Mouse (Mus musculus): ENCODE measurements around the gene Zfp593. TPM values are rescaled to one million over a fixed set of nuclear protein-coding genes. Genes with fewer than 3 reads are reported as not detected.
A peak's percentile ranks its signal among the peaks of the same experiment; 100 is the strongest.
"Not testable (repeated sequence)": the region's sequence is repeated elsewhere in the genome, so short reads cannot be mapped to it uniquely, and the experiment has no call there.

The Zfp593 gene
- polyA plus RNA-seq, 1 experiment from 2014 or later = 21.6 TPM

DNA sequence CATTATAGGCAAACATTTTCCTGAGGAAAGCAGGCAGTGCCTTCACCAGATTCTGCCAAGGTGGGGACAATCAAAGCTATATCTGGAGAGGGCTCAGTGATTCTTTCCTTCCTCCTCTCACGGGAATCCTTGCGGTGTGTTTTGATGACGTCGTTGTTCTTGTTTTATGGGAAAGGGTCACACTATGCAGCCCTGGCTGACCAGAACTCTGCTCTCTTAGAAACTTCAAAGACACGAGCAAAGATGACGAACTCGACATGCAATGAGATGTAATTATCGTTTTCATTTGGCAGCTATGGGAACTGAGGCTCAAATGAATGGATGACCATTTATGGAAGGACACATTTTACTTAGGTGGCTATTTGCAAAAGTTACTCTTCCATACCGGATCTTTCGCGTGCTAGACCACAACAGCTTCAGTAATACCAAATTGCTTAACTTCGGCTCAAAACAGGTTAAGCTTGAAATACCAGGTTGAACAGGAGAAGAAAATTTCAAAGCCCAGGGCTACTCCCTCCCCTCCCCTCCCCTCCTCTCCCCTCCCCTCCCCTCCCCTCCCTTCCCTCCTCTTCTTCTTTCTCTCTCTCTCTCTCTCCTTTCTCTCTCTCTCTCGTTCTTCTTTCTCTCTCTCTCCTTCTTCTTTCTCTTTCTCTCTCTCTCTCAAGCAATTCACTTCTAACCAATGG lies 27.5 kb upstream of the Zfp593 start:
- peaks cover 13% of the 10 kb centered on the region for H3K4me1 ChIP-seq (replicated peaks)
- no peaks in the 10 kb centered on the region for H3K27me3 ChIP-seq (ENCODE audit: insufficient read depth, poor library complexity, severe bottlenecking)
- peak overlapping the region; percentile 31 for H3K4me3 ChIP-seq
- WGBS = 34% methylated on average over 13 of the region's 13 CpGs
- H3K27ac ChIP-seq = no peak overlapping the region
- no peak for DNase-seq (ENCODE audit: low spot score)
- H3K36me3 ChIP-seq = peaks cover 25% of the 10 kb centered on the region
- no peaks in the 10 kb centered on the region for H3K9me3 ChIP-seq

DNA sequence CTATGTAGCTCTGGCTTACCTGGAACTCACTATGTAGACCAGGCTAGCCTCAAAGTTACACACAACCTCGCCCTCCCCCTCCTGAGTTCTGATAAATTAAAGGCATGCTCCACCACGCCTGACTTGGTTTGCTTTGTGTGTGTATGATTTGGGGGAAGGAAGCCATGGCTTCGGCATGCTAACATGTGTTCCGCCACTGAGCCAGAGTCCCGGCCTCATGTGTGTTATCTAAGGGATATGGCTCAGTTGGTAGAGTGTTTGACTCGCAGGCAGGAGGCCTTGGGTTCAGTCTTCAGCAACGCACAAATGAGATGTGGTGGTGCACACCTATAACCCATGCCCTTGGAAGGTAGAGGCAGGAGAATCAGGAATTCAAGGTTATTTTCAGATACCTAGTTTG lies 26.6 kb upstream of the Zfp593 start:
- no peak for DNase-seq (ENCODE audit: low spot score)
- Histone ChIP-seq H3K4me3 (no peak overlapping the region), H3K4me1 (replicated peaks) (peaks cover 13% of the 10 kb centered on the region), H3K27ac (no peak overlapping the region), H3K9me3 (no peaks in the 10 kb centered on the region), H3K36me3 (peaks cover 16% of the 10 kb centered on the region), H3K27me3 (ENCODE audit: insufficient read depth, poor library complexity, severe bottlenecking) (no peaks in the 10 kb centered on the region)
- WGBS = 83% methylated on average over 7 of the region's 7 CpGs

DNA sequence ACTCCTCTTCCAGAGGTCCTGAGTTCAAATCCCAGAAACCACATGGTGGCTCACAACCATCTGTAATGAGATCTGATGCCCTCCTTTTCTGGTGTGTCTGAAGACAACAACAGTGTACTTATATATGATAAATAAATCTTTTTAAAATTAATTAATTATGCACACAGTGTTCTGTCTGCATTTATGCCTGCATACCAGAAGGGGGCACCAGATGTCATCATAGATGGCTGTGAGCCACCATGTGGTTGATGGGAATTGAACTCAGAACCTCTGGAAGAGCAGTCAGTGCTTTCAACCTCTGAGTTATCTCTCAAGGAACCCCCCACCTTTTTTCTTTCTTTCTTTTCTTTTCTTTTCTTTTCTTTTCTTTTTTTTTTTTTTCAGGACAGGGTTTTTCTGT lies 24.2 kb upstream of the Zfp593 start:
- H3K27ac ChIP-seq; H3K36me3 ChIP-seq; H3K27me3 ChIP-seq (ENCODE audit: insufficient read depth, poor library complexity, severe bottlenecking); H3K4me3 ChIP-seq; DNase-seq (ENCODE audit: low spot score); H3K9me3 ChIP-seq: not testable (repeated sequence)
- peaks cover 17% of the 10 kb centered on the region for H3K4me1 ChIP-seq (replicated peaks)

DNA sequence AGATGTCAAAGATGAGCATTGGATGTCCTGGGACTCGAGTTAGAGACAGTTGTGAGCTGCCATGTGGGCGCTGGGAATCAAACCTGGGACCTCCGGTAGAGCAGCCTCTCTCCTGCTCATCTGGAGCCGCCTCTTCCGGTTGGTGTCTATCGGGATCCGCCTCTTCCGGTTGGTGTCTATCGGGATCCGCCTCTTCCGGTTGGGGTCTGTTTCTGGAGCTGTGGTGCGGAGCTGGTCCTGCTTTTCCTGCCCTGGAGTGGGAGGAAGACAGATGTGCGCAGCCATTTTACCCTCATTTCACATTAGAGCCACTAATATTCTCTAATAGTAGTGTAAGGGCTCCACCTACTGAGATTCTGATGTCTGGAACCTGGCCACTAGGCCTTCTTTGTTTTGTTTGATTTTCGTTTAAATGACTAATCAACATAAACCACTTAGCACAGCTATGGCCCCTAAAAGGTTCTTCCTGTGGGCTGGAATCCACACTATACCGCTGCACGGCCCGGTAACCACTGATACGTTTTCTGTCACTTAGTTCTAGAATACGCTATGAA lies 22.8 kb upstream of the Zfp593 start:
- WGBS = 89% methylated on average over 19 of the region's 19 CpGs
- Histone ChIP-seq H3K9me3 (no peaks in the 10 kb centered on the region), H3K27ac (no peak overlapping the region), H3K4me3 (no peak overlapping the region), H3K4me1 (replicated peaks) (peaks cover 13% of the 10 kb centered on the region), H3K27me3 (ENCODE audit: insufficient read depth, poor library complexity, severe bottlenecking) (no peaks in the 10 kb centered on the region), H3K36me3 (no peaks in the 10 kb centered on the region)
- DNase-seq (ENCODE audit: low spot score) = no peak

DNA sequence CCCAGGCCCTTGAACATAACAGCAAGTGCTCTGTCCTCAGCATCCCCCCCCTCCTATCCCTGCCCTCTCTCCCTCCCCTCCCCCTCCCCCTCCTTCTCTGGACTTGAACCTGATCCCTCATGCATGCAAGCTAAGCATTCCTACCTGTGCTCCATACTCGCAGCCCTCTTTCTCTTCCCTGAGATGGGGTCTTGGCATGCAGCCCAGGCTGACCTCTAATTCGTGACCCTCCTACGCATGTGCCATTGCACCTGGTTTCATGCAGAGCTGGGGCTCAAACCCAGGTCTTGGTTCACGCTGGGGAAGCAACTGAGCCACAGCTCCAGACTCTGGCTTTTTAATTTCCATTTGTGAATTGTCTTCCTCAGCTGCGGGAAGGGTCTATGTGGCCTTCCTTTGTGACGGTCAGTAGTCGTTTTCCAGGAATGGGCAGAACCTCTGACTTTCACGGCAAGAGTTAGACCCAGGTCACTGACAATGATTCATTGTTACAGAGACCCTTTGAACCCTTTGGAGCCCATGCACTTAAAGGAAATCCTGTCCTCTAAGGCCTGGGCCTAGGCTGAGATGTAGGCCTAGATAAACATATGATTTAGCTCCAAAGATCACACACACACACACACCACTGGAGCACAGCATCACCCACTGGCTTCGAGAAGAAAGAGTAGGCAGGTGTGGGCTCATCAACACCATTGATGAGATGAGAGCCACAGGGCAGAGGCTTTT lies 20.6 kb upstream of the Zfp593 start:
- Histone ChIP-seq H3K27ac (no peak overlapping the region), H3K4me3 (no peak overlapping the region), H3K9me3 (no peaks in the 10 kb centered on the region), H3K4me1 (replicated peaks) (0 out of 2 replicates have a peak, but pooled peaks cover 4% of the 10 kb centered on the region), H3K27me3 (ENCODE audit: insufficient read depth, poor library complexity, severe bottlenecking) (no peaks in the 10 kb centered on the region), H3K36me3 (no peaks in the 10 kb centered on the region)
- 66% methylated on average over 9 of the region's 9 CpGs for WGBS
- no peak for DNase-seq (ENCODE audit: low spot score)

DNA sequence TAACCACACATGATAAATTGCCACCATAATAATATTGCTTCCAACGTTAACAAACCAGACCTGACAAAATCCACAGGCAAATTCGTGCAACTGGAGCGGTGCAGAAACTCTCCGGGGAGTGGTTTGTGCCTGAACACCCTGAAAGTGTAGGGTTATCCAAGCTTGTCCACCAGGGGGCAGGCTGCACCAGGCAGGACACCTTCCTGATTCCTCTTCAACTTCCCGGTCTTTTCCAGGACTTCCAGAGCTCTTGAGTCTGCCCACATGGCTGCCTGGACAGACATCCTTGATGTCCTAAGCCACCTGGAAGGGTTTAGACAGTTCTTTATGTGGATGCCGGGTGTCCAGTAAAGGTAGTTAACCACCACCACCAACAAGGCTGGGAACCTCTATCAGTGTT lies 17.8 kb upstream of the Zfp593 start:
- H3K36me3 ChIP-seq = no peaks in the 10 kb centered on the region
- no peak overlapping the region for H3K4me3 ChIP-seq
- peaks cover 11% of the 10 kb centered on the region for H3K4me1 ChIP-seq (replicated peaks)
- no peak overlapping the region for H3K27ac ChIP-seq
- WGBS = 30% methylated on average over 6 of the region's 6 CpGs
- peak; percentile 58 for DNase-seq (ENCODE audit: low spot score)
- no peaks in the 10 kb centered on the region for H3K9me3 ChIP-seq
- H3K27me3 ChIP-seq (ENCODE audit: insufficient read depth, poor library complexity, severe bottlenecking) = no peaks in the 10 kb centered on the region

DNA sequence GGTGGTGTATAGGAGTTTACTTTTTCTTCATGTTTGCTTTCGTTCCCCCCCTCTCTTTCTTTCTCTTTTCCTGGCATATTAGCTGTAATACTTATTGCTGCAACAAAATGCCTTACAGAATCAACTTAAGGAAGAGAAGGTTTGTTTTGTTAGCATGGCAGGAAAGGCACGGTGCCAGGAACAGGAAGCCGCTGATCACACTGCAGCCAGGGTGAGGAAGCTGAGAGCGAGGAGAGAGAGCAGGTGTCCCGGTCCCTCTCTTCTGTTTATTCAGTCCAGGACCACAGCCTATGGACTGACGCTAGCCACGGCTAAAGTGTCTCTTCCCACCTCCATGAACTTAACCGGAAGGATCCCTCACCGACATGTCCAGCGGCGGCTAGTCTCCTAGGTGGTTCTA lies 13.0 kb upstream of the Zfp593 start:
- 73% methylated on average over 11 of the region's 11 CpGs for WGBS
- no peak overlapping the region for H3K4me3 ChIP-seq
- peaks cover 29% of the 10 kb centered on the region for H3K27me3 ChIP-seq (ENCODE audit: insufficient read depth, poor library complexity, severe bottlenecking)
- no peak for DNase-seq (ENCODE audit: low spot score)
- H3K9me3 ChIP-seq = no peaks in the 10 kb centered on the region
- peaks cover 55% of the 10 kb centered on the region for H3K4me1 ChIP-seq (replicated peaks)
- no peak overlapping the region for H3K27ac ChIP-seq
- H3K36me3 ChIP-seq = no peaks in the 10 kb centered on the region

DNA sequence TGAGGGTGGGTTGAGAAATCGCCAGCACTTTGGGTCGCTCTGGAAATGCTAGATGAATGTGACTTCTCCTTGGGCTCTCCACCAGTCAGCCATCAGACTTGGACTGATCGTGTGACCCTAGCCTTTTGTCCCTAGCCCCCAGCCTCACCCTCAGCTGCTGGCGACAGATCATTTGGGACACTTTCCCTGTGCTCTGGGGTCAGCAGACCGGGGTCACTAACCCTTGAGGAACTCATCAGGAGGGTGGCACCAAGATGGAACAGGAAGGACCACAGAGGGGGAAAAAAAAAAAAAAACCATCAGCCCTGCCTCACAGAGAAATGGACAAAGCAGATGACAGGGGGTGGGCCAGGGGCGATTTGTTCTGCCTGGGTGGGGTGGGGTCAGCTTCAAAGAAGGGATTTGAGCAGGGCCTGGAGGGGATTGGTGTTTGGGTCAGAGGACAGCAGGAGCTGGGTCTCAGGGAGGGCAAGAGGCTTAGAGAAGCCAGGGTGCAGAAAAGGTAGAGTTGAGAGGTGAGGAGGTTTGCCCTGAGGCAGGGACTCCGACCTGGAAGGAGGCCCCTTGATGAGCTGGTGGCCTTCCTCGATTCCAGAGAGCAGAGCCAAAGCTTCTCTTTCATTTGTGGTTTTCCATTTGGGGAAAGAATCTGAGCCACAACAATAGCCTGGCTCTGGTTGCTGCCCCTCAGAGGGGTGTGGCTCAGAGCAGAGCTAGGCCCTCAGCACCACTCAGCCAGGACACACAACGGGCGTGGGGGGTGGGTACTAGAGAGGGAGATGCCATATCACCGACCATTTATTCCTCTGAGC lies 12.0 kb upstream of the Zfp593 start:
- H3K27me3 ChIP-seq (ENCODE audit: insufficient read depth, poor library complexity, severe bottlenecking) = peaks cover 38% of the 10 kb centered on the region
- H3K4me1 ChIP-seq (replicated peaks) = peaks cover 64% of the 10 kb centered on the region
- peak; percentile 62 for DNase-seq (ENCODE audit: low spot score)
- no peaks in the 10 kb centered on the region for H3K9me3 ChIP-seq
- peak overlapping the region; percentile 83 for H3K27ac ChIP-seq
- H3K36me3 ChIP-seq = no peaks in the 10 kb centered on the region
- H3K4me3 ChIP-seq = peak overlapping the region; percentile 35
- WGBS = 3% methylated on average over 11 of the region's 11 CpGs

DNA sequence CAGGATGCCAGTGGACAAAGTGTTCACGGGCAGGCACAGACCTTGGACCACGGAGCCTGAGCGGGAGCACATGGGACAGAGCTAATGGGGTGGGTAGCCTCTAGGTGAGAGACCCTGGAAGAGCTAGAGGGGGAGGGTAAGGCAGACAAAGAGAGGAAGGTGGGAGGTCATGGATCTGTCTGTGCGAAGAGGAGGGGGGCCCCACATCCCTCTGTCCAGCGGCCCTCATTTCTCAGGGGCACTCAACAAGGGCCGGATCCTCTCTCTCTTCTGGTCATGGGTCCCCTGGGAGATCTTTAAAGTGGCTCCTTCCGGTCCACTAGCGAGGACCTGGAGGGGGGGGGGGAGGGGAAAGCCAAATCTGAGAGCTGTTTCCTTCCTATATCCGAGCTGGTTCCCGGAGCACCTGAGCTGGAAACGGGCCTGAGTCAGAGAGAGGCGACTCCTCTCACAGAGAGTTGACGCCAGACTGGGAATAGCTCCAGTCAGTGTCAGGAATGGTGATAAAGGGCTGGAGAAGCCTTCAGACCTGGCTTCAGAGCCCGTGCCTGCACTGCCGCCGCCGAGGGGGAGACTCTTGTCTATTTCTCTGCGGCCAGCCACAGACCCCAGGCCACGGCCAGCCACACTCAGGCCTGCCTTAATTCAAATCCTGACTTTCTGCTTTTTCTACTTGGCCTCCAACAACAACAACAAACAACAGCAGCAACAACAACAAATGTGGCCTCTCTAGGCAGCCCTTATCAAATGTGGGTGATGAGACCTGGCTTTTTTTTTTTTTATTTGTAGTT lies 11.2 kb upstream of the Zfp593 start:
- peak; percentile 48 for DNase-seq (ENCODE audit: low spot score)
- 3% methylated on average over 19 of the region's 19 CpGs for WGBS
- Histone ChIP-seq H3K27me3 (ENCODE audit: insufficient read depth, poor library complexity, severe bottlenecking) (peaks cover 46% of the 10 kb centered on the region), H3K4me1 (replicated peaks) (peaks cover 72% of the 10 kb centered on the region), H3K9me3 (no peaks in the 10 kb centered on the region), H3K36me3 (no peaks in the 10 kb centered on the region), H3K4me3 (peak overlapping the region; percentile 35), H3K27ac (peak overlapping the region; percentile 83)

DNA sequence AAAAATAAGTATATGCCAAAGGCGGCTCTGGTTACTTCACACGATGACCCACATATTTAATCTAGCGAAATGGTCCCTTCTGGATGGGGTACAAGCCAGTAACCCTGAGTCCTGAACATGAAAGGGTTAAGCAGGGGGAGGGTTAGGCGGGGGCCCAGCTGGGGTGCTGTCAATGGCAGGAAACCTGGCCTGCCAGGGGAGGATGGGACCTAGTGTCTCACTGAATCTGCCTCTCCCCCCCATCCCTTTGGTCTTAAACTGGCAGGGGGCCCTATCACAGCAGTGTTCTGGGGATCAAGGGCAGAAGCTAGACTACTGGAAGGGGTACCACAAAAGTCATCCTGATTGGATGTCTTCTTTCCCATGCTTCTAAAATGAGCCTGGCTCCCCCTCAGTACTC lies 10.5 kb upstream of the Zfp593 start:
- H3K4me3 ChIP-seq = peak overlapping the region; percentile 35

DNA sequence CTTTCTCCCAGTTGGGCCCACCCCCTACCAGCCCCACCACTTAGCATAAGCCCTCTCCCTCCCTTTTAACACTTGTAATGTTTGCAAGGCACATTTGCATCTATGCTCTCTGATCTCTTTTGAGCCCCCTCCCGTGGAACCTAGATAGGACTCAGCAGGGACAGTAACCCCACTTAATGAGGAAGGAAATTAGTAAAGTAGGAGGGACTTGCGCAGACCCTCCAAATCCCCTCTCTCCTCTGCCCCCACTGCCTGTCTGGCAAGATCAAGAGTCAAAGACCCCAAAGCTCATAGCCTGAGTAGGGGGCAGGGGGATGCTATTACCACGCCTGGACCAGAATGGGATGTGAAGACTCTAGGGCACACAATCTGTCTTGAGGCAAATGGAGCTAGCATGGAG lies 9.4 kb upstream of the Zfp593 start:
- peak overlapping the region; percentile 86 for H3K27ac ChIP-seq
- WGBS = 19% methylated on average over 3 of the region's 3 CpGs
- H3K4me3 ChIP-seq = no peak overlapping the region
- no peak for DNase-seq (ENCODE audit: low spot score)
- H3K36me3 ChIP-seq = no peaks in the 10 kb centered on the region
- peaks cover 90% of the 10 kb centered on the region for H3K4me1 ChIP-seq (replicated peaks)
- H3K9me3 ChIP-seq = no peaks in the 10 kb centered on the region
- H3K27me3 ChIP-seq (ENCODE audit: insufficient read depth, poor library complexity, severe bottlenecking) = peaks cover 64% of the 10 kb centered on the region

More for the DNA sequence above, 10.5 kb upstream of the Zfp593 start:
- no peak for DNase-seq (ENCODE audit: low spot score)
- peak overlapping the region; percentile 83 for H3K27ac ChIP-seq
- H3K9me3 ChIP-seq = no peaks in the 10 kb centered on the region
- peaks cover 80% of the 10 kb centered on the region for H3K4me1 ChIP-seq (replicated peaks)
- peaks cover 54% of the 10 kb centered on the region for H3K27me3 ChIP-seq (ENCODE audit: insufficient read depth, poor library complexity, severe bottlenecking)
- 17% methylated on average over 4 of the region's 4 CpGs for WGBS
- H3K36me3 ChIP-seq = no peaks in the 10 kb centered on the region

DNA sequence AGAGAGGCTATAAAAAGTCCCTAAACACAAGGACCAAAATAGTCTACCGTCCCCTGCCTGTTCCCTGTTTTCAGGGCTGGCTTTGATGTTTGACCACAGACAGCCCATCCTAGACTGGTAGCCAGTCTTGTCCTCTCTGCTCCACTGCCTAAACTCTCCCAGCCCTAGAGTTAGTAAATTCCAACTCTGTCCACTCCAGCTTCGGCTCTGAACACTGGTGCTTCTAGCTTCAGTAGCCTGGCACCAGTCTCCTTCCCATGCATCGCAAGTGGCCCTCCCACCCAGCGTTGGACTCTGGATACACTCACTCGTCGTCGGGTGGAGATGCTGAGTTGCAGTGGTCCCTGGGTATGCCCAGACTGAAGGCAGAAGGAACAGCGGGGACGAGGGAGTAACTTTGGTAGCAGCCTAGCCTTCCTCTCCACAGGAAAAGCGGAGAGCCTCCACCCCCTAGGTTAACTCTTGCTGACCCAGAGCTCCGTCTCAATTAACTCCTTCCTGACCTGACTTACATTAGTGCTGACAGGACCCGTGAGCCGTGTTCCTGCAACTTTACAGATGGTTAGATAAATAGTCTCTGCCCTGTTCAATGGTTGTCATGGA lies 8.4 kb upstream of the Zfp593 start, which contains the start of gene Grrp1:
Gene Grrp1, minus strand, starts transcription at position 385 of the 603 bp plus-strand sequence.
- Histone ChIP-seq H3K27me3 (ENCODE audit: insufficient read depth, poor library complexity, severe bottlenecking) (peaks cover 74% of the 10 kb centered on the region), H3K9me3 (no peaks in the 10 kb centered on the region), H3K4me3 (peak within 1 kb of the TSS; percentile 58), H3K36me3 (no peaks in the 10 kb centered on the region), H3K4me1 (replicated peaks) (peaks cover 100% of the 10 kb centered on the region), H3K27ac (peak within 1 kb of the TSS; percentile 86)
- DNase-seq (ENCODE audit: low spot score) = peak; percentile 67
- under 1% methylated on average over 13 of the region's 13 CpGs for WGBS
